16 mouse cellular contexts compared by ENCODE assay signal in the genomic region with DNA sequence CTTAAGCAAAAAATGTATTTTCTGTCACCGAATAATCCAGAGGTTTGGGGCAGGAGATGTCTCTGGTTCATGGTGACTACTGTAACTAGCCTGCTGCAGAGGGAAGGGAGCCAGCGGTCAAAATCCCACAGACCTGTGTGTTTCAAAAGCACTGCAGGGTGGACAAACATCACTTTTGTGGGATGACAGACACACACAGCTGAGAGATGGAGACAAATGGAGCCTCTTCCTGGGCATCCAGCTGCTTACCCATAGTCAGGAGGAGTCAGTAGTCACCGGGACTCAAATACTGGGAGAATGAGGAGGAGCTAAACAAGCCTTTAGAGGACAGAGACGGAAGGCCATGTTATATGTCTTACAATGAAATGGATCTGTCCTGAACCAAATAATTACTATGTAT.
"Had no signal": no experiment of that assay in that cellular context is flagged by ENCODE, and none has a peak within 500 bp of the region (broad histone marks: within the 10 kb centered on the region; RNA-seq: fewer than 3 reads in every experiment).

No protein-coding gene starts in this region.

- H3K4me3 ChIP-seq: neural tube, embryonic 13.5 days; neural tube, embryonic 15.5 days; stomach, embryonic 15.5 days had no signal

- H3K9ac ChIP-seq: neural tube, embryonic 13.5 days; neural tube, embryonic 15.5 days; stomach, embryonic 15.5 days had no signal

- H3K4me2 ChIP-seq: neural tube, embryonic 13.5 days; neural tube, embryonic 15.5 days; stomach, embryonic 15.5 days had no signal

- H3K36me3 ChIP-seq: neural tube, embryonic 13.5 days; neural tube, embryonic 15.5 days; stomach, embryonic 15.5 days had no signal

- H3K27me3 ChIP-seq: neural tube, embryonic 13.5 days; neural tube, embryonic 15.5 days; stomach, embryonic 15.5 days had no signal

- H3K4me1 ChIP-seq: stomach, embryonic 15.5 days had no signal

- DNase-seq: retina, postnatal 1 day; right cerebral cortex, adult 18-20 months; right cerebral cortex, postnatal 14 days; right cerebral cortex, postnatal 25 days; right cerebral cortex, postnatal 4 days; spleen, adult 18-20 months; thymus, adult 18-20 months; thymus, adult 2 months; thymus, postnatal 14 days; thymus, postnatal 25 days; thymus, postnatal 36 days; thymus, postnatal 4 days had no signal

- H3K9me3 ChIP-seq: neural tube, embryonic 13.5 days; neural tube, embryonic 15.5 days; stomach, embryonic 15.5 days had no signal

- H3K27ac ChIP-seq: neural tube, embryonic 13.5 days; neural tube, embryonic 15.5 days; stomach, embryonic 15.5 days; stomach, postnatal 0 days had no signal
